Mouse (Mus musculus): ENCODE data around the gene Tas2r119.
"Not testable (repeated sequence)": the region's sequence is repeated elsewhere in the genome, so short reads cannot be mapped to it uniquely, and the experiment has no call there.

The Tas2r119 gene

GRCm38 (mm10) chr15:32214687-32215086 is 37.6 kb downstream of the Tas2r119 start:
- POLR2A ChIA-PET, CTCF ChIA-PET: not testable (repeated sequence)

- POLR2A ChIA-PET = no interaction called here
- CTCF ChIA-PET = no interaction called here
These were observed 45.9 kb downstream of the Tas2r119 start for GRCm38 (mm10) chr15:32223028-32223427.

DNA sequence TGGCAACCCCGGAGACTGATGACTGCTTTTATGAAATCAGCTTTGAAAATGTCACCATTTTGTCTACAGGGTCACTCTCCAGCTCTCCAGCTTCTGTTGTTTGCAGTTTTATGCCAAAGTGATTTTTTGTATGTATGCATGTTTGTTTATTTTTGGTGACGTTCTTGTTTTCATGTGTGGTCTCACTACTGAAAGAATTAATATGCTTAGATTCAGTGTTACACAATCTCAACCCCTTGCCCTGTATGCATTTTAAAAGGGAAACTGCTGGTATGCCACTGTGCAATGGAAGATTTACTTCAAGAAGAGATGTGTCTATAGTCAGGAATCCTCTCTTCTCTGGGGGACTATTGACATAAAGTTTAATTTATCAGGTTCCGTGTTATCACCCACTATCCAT is 48.3 kb downstream of the Tas2r119 start:
- ChIA-PET POLR2A (no interaction called here), CTCF (no interaction called here)

- CTCF ChIA-PET = no interaction called here
- POLR2A ChIA-PET = no interaction called here
These were observed 49.3 kb downstream of the Tas2r119 start for GRCm38 (mm10) chr15:32226381-32226780.

DNA sequence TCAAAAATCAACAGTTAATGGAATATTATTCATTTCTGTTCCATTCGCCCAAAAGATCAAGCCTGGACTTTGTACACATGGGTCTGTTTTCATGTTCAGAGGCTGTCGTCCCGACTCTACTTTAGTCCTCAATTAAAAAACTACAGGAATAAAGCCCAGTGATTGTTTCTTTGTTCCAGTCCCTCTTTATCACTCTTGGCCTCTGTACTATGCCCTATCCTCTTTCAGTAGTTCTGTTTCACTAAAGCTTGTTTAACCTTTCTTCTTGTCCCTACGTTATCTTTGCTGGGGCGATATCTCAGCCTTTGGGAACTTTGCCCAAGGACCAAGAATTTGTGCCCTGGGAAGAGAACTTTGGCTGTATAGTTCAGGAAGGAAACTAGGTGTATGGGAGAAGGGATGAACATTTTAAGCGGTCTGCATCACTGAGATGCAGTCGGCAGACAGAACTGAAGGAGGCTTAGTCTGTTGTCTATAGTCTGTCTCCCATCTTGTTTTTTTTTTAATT is 49.9 kb downstream of the Tas2r119 start:
- ChIA-PET CTCF (no interaction called here), POLR2A (no interaction called here)

All from embryonic stem cell, embryonic (primary cell).